Mouse (Mus musculus) hindbrain, embryonic 15.5 days (tissue): ENCODE results near the gene Poc1b. TPM values are rescaled to one million over a fixed set of nuclear protein-coding genes. Genes with fewer than 3 reads are reported as not detected.

ENCODE experiments used
- ATAC-seq: fragments of 200-750 bp; cut with Nextera tagmentation; 2 replicates; pipeline ENCODE4 v1.8.0; 2017; ENCODE audit warnings: low read depth, moderate number of reproducible peaks, moderate TSS enrichment; ENCODE audit not compliant: low FRiP score
- H3K27ac ChIP-seq: fragments of 300-500 bp; sonication (generic); replicated peaks from 2 replicates; pipeline ENCODE4 v1.5.1; 2015; ENCODE audit warnings: mild to moderate bottlenecking, inconsistent platforms
- H3K27me3 ChIP-seq: fragments of 300-500 bp; sonication (generic); 2 replicates; pipeline ENCODE4 v1.6.1; 2015; ENCODE audit warnings: control low read depth, inconsistent platforms
- H3K36me3 ChIP-seq: fragments of 300-500 bp; sonication (generic); 2 replicates; pipeline ENCODE4 v1.6.1; 2015; ENCODE audit warnings: control low read depth, inconsistent platforms
- H3K4me1 ChIP-seq: fragments of 300-500 bp; sonication (generic); replicated peaks from 2 replicates; pipeline ENCODE4 v1.6.1; 2015; ENCODE audit warnings: control low read depth, inconsistent platforms
- H3K4me2 ChIP-seq: fragments of 300-500 bp; sonication (generic); 2 replicates; pipeline ENCODE4 v1.6.1; 2015; ENCODE audit warnings: moderate library complexity, mild to moderate bottlenecking, inconsistent platforms
- H3K4me3 ChIP-seq: fragments of 300-500 bp; sonication (generic); 2 replicates; pipeline ENCODE4 v1.5.1; 2015; ENCODE audit warnings: mild to moderate bottlenecking, inconsistent platforms
- H3K9ac ChIP-seq: fragments of 300-500 bp; sonication (generic); 2 replicates; pipeline ENCODE4 v1.6.1; 2015; ENCODE audit warnings: inconsistent platforms
- H3K9me3 ChIP-seq: fragments of 300-500 bp; sonication (generic); 2 replicates; pipeline ENCODE4 v1.6.1; 2016; ENCODE audit warnings: control low read depth, inconsistent platforms
- WGBS: fragments of 180-500 bp; shearing (Covaris S2); methylation state at CpG from one replicate; pipeline ENCODE4 v1.1.7; 2015; 5-methylcytosine and 5-hydroxymethylcytosine counted together
- polyA plus RNA-seq: library from polyadenylated mRNA; unstranded; fragments of >200 nt; fragmentation: Nextera tagmentation; extraction: Ambion mirVana; gene quantifications from 2 replicates; pipeline ENCODE4 v1.2.1, GENCODE M21; 2015

The Poc1b gene
- polyA plus RNA-seq, 1 experiment from 2014 or later: 15.4 TPM

- Histone ChIP-seq H3K4me3 (no peak overlapping the region), H3K9ac (no peak overlapping the region), H3K27me3 (no peaks in the 10 kb centered on the region), H3K36me3 (no peaks in the 10 kb centered on the region), H3K4me2 (no peak overlapping the region), H3K4me1 (peaks cover 13% of the 10 kb centered on the region; the same call in 1 of the 2 replicates), H3K27ac (no peak overlapping the region), H3K9me3 (no peaks in the 10 kb centered on the region)
- no peak for ATAC-seq
- 87% methylated on average over 16 of the region's 16 CpGs for WGBS
These were observed 10.1 kb downstream of the Poc1b start for GRCm38 (mm10) chr10:99116650-99117615.

GRCm38 (mm10) chr10:99117876-99118275 lies 11.0 kb downstream of the Poc1b start:
- H3K9me3 ChIP-seq: no peaks in the 10 kb centered on the region
- H3K4me2 ChIP-seq: no peak overlapping the region
- no peak overlapping the region for H3K9ac ChIP-seq
- no peaks in the 10 kb centered on the region for H3K27me3 ChIP-seq
- peaks cover 4% of the 10 kb centered on the region; the same call in 1 of the 2 replicates for H3K4me1 ChIP-seq
- H3K36me3 ChIP-seq: no peaks in the 10 kb centered on the region
- no peak overlapping the region for H3K27ac ChIP-seq
- no peak overlapping the region for H3K4me3 ChIP-seq
- WGBS: 85% methylated on average over 10 of the region's 10 CpGs
- no peak for ATAC-seq

GRCm38 (mm10) chr10:99118697-99119096 lies 11.9 kb downstream of the Poc1b start:
- Histone ChIP-seq H3K27ac (no peak overlapping the region), H3K9ac (no peak overlapping the region), H3K4me3 (no peak overlapping the region), H3K4me2 (no peak overlapping the region), H3K27me3 (no peaks in the 10 kb centered on the region), H3K36me3 (no peaks in the 10 kb centered on the region), H3K4me1 (no peaks in the 10 kb centered on the region), H3K9me3 (no peaks in the 10 kb centered on the region)
- 85% methylated on average over 6 of the region's 6 CpGs for WGBS
- ATAC-seq: no peak

- no peaks in the 10 kb centered on the region for H3K4me1 ChIP-seq
- ATAC-seq: no peak
- H3K36me3 ChIP-seq: no peaks in the 10 kb centered on the region
- no peak overlapping the region for H3K27ac ChIP-seq
- H3K4me3 ChIP-seq: no peak overlapping the region
- no peaks in the 10 kb centered on the region for H3K27me3 ChIP-seq
- no peak overlapping the region for H3K9ac ChIP-seq
- H3K4me2 ChIP-seq: no peak overlapping the region
- WGBS: 90% methylated on average over 4 of the region's 4 CpGs
- H3K9me3 ChIP-seq: no peaks in the 10 kb centered on the region
These were observed 12.6 kb downstream of the Poc1b start for GRCm38 (mm10) chr10:99119471-99119870.

- ATAC-seq: no peak
- Histone ChIP-seq H3K9me3 (no peaks in the 10 kb centered on the region), H3K4me2 (no peak within 1 kb of the TSS), H3K4me1 (peaks cover 7% of the 10 kb centered on the region; the same call in 1 of the 2 replicates), H3K36me3 (peaks cover 5% of the 10 kb centered on the region; the same call in 1 of the 2 replicates), H3K27me3 (no peaks in the 10 kb centered on the region), H3K4me3 (no peak within 1 kb of the TSS), H3K9ac (no peak within 1 kb of the TSS), H3K27ac (no peak within 1 kb of the TSS)
- WGBS: 88% methylated on average over 4 of the region's 4 CpGs
These were observed 19.4 kb downstream of the Poc1b start, which contains the start of gene Phxr2 for GRCm38 (mm10) chr10:99126225-99126624. Gene Phxr2, minus strand, starts transcription at chr10:99126325.

- H3K9ac ChIP-seq: no peak overlapping the region
- 93% methylated on average over 14 of the region's 14 CpGs for WGBS
These were observed 20.1 kb downstream of the Poc1b start for GRCm38 (mm10) chr10:99126954-99127353.

GRCm38 (mm10) chr10:99127691-99128261 lies 20.9 kb downstream of the Poc1b start:
- 86% methylated on average over 11 of the region's 11 CpGs for WGBS

More at GRCm38 (mm10) chr10:99126954-99127353, 20.1 kb downstream of the Poc1b start:
- Histone ChIP-seq H3K4me3 (no peak overlapping the region), H3K27me3 (no peaks in the 10 kb centered on the region), H3K27ac (no peak overlapping the region), H3K36me3 (peaks cover 5% of the 10 kb centered on the region; the same call in 1 of the 2 replicates), H3K4me1 (peaks cover 7% of the 10 kb centered on the region; the same call in 1 of the 2 replicates), H3K4me2 (no peak overlapping the region), H3K9me3 (no peaks in the 10 kb centered on the region)
- no peak for ATAC-seq

GRCm38 (mm10) chr10:99130611-99131010 lies 23.8 kb downstream of the Poc1b start:
- no peak overlapping the region for H3K4me3 ChIP-seq
- peaks cover 5% of the 10 kb centered on the region; the same call in 1 of the 2 replicates for H3K36me3 ChIP-seq
- H3K27me3 ChIP-seq: no peaks in the 10 kb centered on the region
- 43% methylated on average over 6 of the region's 6 CpGs for WGBS
- H3K27ac ChIP-seq: 0 out of 2 replicates have a peak overlapping the region, but pooled peaks have one; percentile 21
- peaks cover 7% of the 10 kb centered on the region; the same call in 1 of the 2 replicates for H3K4me1 ChIP-seq
- no peak overlapping the region for H3K9ac ChIP-seq
- H3K9me3 ChIP-seq: no peaks in the 10 kb centered on the region
- no peak overlapping the region for H3K4me2 ChIP-seq
- ATAC-seq: no peak

More at GRCm38 (mm10) chr10:99127691-99128261, 20.9 kb downstream of the Poc1b start:
- Histone ChIP-seq H3K4me1 (peaks cover 7% of the 10 kb centered on the region; the same call in 1 of the 2 replicates), H3K27ac (no peak overlapping the region), H3K4me2 (no peak overlapping the region), H3K9ac (no peak overlapping the region), H3K4me3 (no peak overlapping the region), H3K27me3 (no peaks in the 10 kb centered on the region), H3K9me3 (no peaks in the 10 kb centered on the region), H3K36me3 (peaks cover 5% of the 10 kb centered on the region; the same call in 1 of the 2 replicates)
- no peak for ATAC-seq

- WGBS: 48% methylated on average over 5 of the region's 5 CpGs
- 0 out of 2 replicates have a peak, but pooled peaks have one; percentile 20 for ATAC-seq
These were observed 24.5 kb downstream of the Poc1b start for GRCm38 (mm10) chr10:99131298-99131697.

GRCm38 (mm10) chr10:99132189-99132588 lies 25.4 kb downstream of the Poc1b start:
- Histone ChIP-seq H3K4me1 (peaks cover 11% of the 10 kb centered on the region; the same call in 1 of the 2 replicates), H3K27me3 (no peaks in the 10 kb centered on the region), H3K9ac (no peak overlapping the region), H3K4me3 (no peak overlapping the region), H3K36me3 (no peaks in the 10 kb centered on the region), H3K4me2 (no peak overlapping the region), H3K9me3 (no peaks in the 10 kb centered on the region), H3K27ac (no peak overlapping the region)
- 0 out of 2 replicates have a peak, but pooled peaks have one; percentile 40 for ATAC-seq
- 61% methylated on average over 6 of the region's 6 CpGs for whole genome bisulfite sequencing

More at GRCm38 (mm10) chr10:99131298-99131697, 24.5 kb downstream of the Poc1b start:
- Histone ChIP-seq H3K36me3 (peaks cover 5% of the 10 kb centered on the region; the same call in 1 of the 2 replicates), H3K27me3 (no peaks in the 10 kb centered on the region), H3K27ac (0 out of 2 replicates have a peak overlapping the region, but pooled peaks have one; percentile 21), H3K9ac (no peak overlapping the region), H3K4me1 (peaks cover 11% of the 10 kb centered on the region; the same call in 1 of the 2 replicates), H3K4me3 (no peak overlapping the region), H3K4me2 (no peak overlapping the region), H3K9me3 (no peaks in the 10 kb centered on the region)

GRCm38 (mm10) chr10:99132595-99133272 lies 25.9 kb downstream of the Poc1b start:
- Histone ChIP-seq H3K4me2 (no peak overlapping the region), H3K36me3 (no peaks in the 10 kb centered on the region), H3K27me3 (no peaks in the 10 kb centered on the region), H3K4me1 (peaks cover 11% of the 10 kb centered on the region; the same call in 1 of the 2 replicates), H3K9ac (no peak overlapping the region), H3K4me3 (no peak overlapping the region), H3K9me3 (no peaks in the 10 kb centered on the region), H3K27ac (no peak overlapping the region)
- 92% methylated on average over 11 of the region's 11 CpGs for WGBS
- ATAC-seq: no peak
